Mouse (Mus musculus) liver, embryonic 14.5 days (tissue): Measurements from ENCODE around the gene Grin2d.

Source experiments
- CTCF ChIP-seq: IDR thresholded peaks from 2 replicates; pipeline ENCODE4 v1.5.1; 2016; ENCODE audit warnings: antibody characterized with exemption, low read depth, control low read depth
- EP300 ChIP-seq: IDR thresholded peaks from 2 replicates; pipeline ENCODE4 v1.6.1; 2016; ENCODE audit warnings: antibody characterized with exemption, low read depth

DNA sequence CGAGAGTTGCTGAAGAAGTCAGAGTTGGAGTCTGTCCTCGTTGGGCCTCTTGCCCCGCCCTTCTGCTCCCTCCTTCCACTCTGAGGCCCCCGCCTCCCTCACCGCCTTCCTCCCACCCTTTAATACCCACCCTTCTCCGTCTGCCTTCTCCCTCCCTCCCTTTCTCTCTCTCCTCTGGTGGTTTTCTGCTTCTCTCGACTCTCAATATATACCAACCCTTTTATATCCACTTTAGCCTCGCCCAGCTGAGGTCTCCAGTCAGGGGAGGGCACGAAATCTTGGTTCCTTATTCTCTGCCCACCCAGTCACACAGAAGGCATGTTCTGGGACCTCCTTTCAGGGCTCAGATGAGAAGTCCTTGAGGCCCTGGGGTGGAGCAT lies 43.1 kb upstream of the Grin2d start, which contains the start of gene Emp3:
- no peak for TF ChIP-seq CTCF
- TF ChIP-seq EP300: no peak
